Mouse (Mus musculus) splenic B cell, adult 2 months (primary cell): Measurements from ENCODE around the gene Tmem44.

ENCODE experiments used
- DNase-seq: peaks from one replicate; pipeline ENCODE4 v3.0.0-alpha.2; 2011; ENCODE audit warnings: low read depth, low spot score
- H3K27me3 ChIP-seq: 2 replicates; pipeline ENCODE4 v1.6.1; 2012; ENCODE audit warnings: mild to moderate bottlenecking, low read length, moderate library complexity, mixed read lengths; ENCODE audit not compliant: control insufficient read depth, poor library complexity, insufficient read depth, severe bottlenecking
- H3K36me3 ChIP-seq: 2 replicates; pipeline ENCODE4 v1.6.1; 2012; ENCODE audit warnings: mild to moderate bottlenecking, low read length, moderate library complexity, mixed read lengths; ENCODE audit not compliant: control insufficient read depth, poor library complexity, insufficient read depth, severe bottlenecking

Tmem44 gene

GRCm38 (mm10) chr16:30550748-30551192, at the start of gene Tmem44:
Gene Tmem44, minus strand, starts transcription at chr16:30550842.
- H3K36me3 ChIP-seq, result no peaks in the 10 kb centered on the region
- DNase-seq, result no peak
- no peaks in the 10 kb centered on the region; the same call in 1 of the 2 replicates for H3K27me3 ChIP-seq

GRCm38 (mm10) chr16:30599491-30600268, 49.0 kb upstream of the Tmem44 start, which contains the start of gene Fam43a:
Gene Fam43a, plus strand, starts transcription at chr16:30599723.
- H3K36me3 ChIP-seq, result no peaks in the 10 kb centered on the region; the same call in 1 of the 2 replicates
- H3K27me3 ChIP-seq, result no peaks in the 10 kb centered on the region
- peak; percentile 97 for DNase-seq

GRCm38 (mm10) chr16:30596959-30597681, 46.5 kb upstream of the Tmem44 start:
- no peaks in the 10 kb centered on the region for H3K27me3 ChIP-seq
- H3K36me3 ChIP-seq, result no peaks in the 10 kb centered on the region; the same call in 1 of the 2 replicates
- DNase-seq, result peak; percentile 91

- Histone ChIP-seq H3K36me3 (no peaks in the 10 kb centered on the region), H3K27me3 (no peaks in the 10 kb centered on the region)
- DNase-seq, result no peak
Observed at GRCm38 (mm10) chr16:30595835-30596557, 45.4 kb upstream of the Tmem44 start.

- no peaks in the 10 kb centered on the region for H3K36me3 ChIP-seq
- no peak for DNase-seq
- H3K27me3 ChIP-seq, result no peaks in the 10 kb centered on the region
Observed at GRCm38 (mm10) chr16:30595356-30595755, 44.7 kb upstream of the Tmem44 start.

- Histone ChIP-seq H3K36me3 (no peaks in the 10 kb centered on the region), H3K27me3 (no peaks in the 10 kb centered on the region)
- peak; percentile 27 for DNase-seq
Observed at GRCm38 (mm10) chr16:30591990-30592389, 41.3 kb upstream of the Tmem44 start.

GRCm38 (mm10) chr16:30590264-30591209, 39.9 kb upstream of the Tmem44 start:
- Histone ChIP-seq H3K36me3 (no peaks in the 10 kb centered on the region), H3K27me3 (no peaks in the 10 kb centered on the region)
- no peak for DNase-seq

GRCm38 (mm10) chr16:30587494-30588327, 37.1 kb upstream of the Tmem44 start, which contains the start of gene Lsg1:
Gene Lsg1, minus strand, starts transcription at chr16:30587592.
- H3K27me3 ChIP-seq, result no peaks in the 10 kb centered on the region
- DNase-seq, result peak; percentile 95
- peaks cover 8% of the 10 kb centered on the region for H3K36me3 ChIP-seq

GRCm38 (mm10) chr16:30586935-30587493, 36.4 kb upstream of the Tmem44 start:
- DNase-seq, result no peak
- Histone ChIP-seq H3K36me3 (peaks cover 12% of the 10 kb centered on the region), H3K27me3 (no peaks in the 10 kb centered on the region)

GRCm38 (mm10) chr16:30580765-30581164, 30.1 kb upstream of the Tmem44 start:
- DNase-seq, result no peak
- H3K36me3 ChIP-seq, result peaks cover 26% of the 10 kb centered on the region
- no peaks in the 10 kb centered on the region for H3K27me3 ChIP-seq

- H3K27me3 ChIP-seq, result no peaks in the 10 kb centered on the region
- DNase-seq, result no peak
- peaks cover 20% of the 10 kb centered on the region for H3K36me3 ChIP-seq
Observed at GRCm38 (mm10) chr16:30576392-30576791, 25.8 kb upstream of the Tmem44 start.

- DNase-seq, result no peak
- Histone ChIP-seq H3K36me3 (peaks cover 18% of the 10 kb centered on the region), H3K27me3 (no peaks in the 10 kb centered on the region)
Observed at GRCm38 (mm10) chr16:30575815-30576214, 25.2 kb upstream of the Tmem44 start.

- peaks cover 25% of the 10 kb centered on the region for H3K36me3 ChIP-seq
- H3K27me3 ChIP-seq, result no peaks in the 10 kb centered on the region
- DNase-seq, result no peak
Observed at GRCm38 (mm10) chr16:30572239-30572638, 21.6 kb upstream of the Tmem44 start.
